Mouse (Mus musculus): ENCODE results near the gene Grid2ip.

DNA sequence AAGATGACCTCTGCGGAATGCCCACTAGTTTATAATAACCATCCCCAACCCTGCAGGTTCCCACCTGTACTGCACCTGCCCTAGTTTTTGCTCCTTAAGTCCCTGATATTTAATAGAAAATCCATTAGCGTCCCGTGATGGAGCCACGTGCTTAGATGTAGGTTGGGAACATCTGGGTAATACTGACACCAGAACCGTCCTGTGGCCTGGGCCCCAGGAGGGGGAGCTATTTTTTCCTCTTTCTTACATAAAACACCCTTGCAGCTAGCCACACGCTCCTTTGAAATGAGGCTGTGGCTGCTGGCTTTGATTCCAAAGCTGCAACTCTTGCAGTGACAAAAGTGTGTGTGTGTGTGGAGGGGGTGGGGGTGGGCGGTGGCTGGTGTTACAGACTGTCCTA lies 2.1 kb downstream of the Grid2ip start:
- TF ChIP-seq CTCF (IDR thresholded peaks at IDR 0.05; ENCODE audit: borderline replicate concordance, insufficient read depth, low read depth, low read length) (no peak), POLR2A (IDR thresholded peaks at IDR 0.05; ENCODE audit: borderline replicate concordance, insufficient read depth, low read length) (no peak)

Measured in cerebellum, adult 2 months (tissue).